Mouse (Mus musculus) forebrain, embryonic 11.5 days (tissue): ENCODE results near the gene Snorc. TPM values are rescaled to one million over a fixed set of nuclear protein-coding genes. Genes with fewer than 3 reads are reported as not detected.

Experiments used
- ATAC-seq: fragments of 200-750 bp; cut with Nextera tagmentation; replicated peaks from 2 replicates; pipeline ENCODE4 v1.8.0; 2017; ENCODE audit warnings: moderate TSS enrichment; ENCODE audit not compliant: low FRiP score
- DNase-seq: peaks from one replicate; pipeline ENCODE4 v3.0.0-alpha.2; 2017; ENCODE audit warnings: low spot score
- H3K27ac ChIP-seq: fragments of 300-500 bp; sonication (generic); 2 replicates; pipeline ENCODE4 v1.5.1; 2014; ENCODE audit warnings: low read depth, low read length
- H3K27me3 ChIP-seq: fragments of 300-500 bp; sonication (generic); 2 replicates; pipeline ENCODE4 v1.6.1; 2014; ENCODE audit warnings: mild to moderate bottlenecking, low read length, mixed read lengths; ENCODE audit not compliant: control insufficient read depth, insufficient read depth
- H3K36me3 ChIP-seq: fragments of 300-500 bp; sonication (generic); 2 replicates; pipeline ENCODE4 v1.6.1; 2014; ENCODE audit warnings: mild to moderate bottlenecking, low read length, moderate library complexity, mixed read lengths; ENCODE audit not compliant: control insufficient read depth, insufficient read depth
- H3K4me1 ChIP-seq: fragments of 300-500 bp; sonication (generic); replicated peaks from 2 replicates; pipeline ENCODE4 v1.6.1; 2014; ENCODE audit warnings: low read length, mixed read lengths; ENCODE audit not compliant: control insufficient read depth, insufficient read depth
- H3K4me2 ChIP-seq: fragments of 300-500 bp; sonication (generic); 2 replicates; pipeline ENCODE4 v1.6.1; 2014; ENCODE audit warnings: low read depth, mild to moderate bottlenecking, low read length, moderate library complexity, mixed read lengths; ENCODE audit not compliant: severe bottlenecking
- H3K4me3 ChIP-seq: fragments of 300-500 bp; sonication (generic); 2 replicates; pipeline ENCODE4 v1.5.1; 2014; ENCODE audit warnings: low read depth, low read length
- H3K9ac ChIP-seq: fragments of 300-500 bp; sonication (generic); 2 replicates; pipeline ENCODE4 v1.6.1; 2014; ENCODE audit warnings: low read length
- H3K9me3 ChIP-seq: fragments of 300-500 bp; sonication (generic); 2 replicates; pipeline ENCODE4 v1.6.1; 2016; ENCODE audit warnings: low read length, mixed read lengths; ENCODE audit not compliant: control insufficient read depth
- WGBS: fragments of 180-500 bp; shearing (Covaris S2); extraction: QIAGEN DNeasy Blood & Tissue Kit; methylation state at CpG from one replicate; pipeline ENCODE4 v1.1.7; 2014; 5-methylcytosine and 5-hydroxymethylcytosine counted together
- polyA plus RNA-seq: library from polyadenylated mRNA; unstranded; fragments of >200 nt; fragmentation: Nextera tagmentation; extraction: Ambion mirVana; gene quantifications from 2 replicates; pipeline ENCODE4 v1.2.1, GENCODE M21; 2014

Snorc gene
- polyA plus RNA-seq, 1 experiment from 2014 or later: not detected

DNA sequence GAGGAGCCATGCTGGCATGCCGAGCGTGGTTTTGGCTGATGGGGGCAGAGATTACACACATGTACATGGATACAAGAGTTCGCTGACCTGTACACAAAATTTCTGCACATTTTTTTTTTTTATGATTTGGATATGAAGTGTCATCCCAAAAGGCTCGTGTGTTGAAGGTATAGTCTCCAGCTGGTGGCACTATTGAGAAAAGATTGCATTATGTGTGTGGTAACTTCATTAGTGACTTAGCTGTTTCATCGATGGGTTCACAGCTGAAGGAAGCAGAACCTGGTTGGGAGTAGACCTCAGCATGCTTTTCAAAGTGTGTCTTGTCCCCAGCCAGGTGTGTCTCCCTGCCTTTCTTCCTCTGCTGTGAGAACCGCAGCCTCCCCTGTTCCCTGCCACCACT is 1.8 kb upstream of the Snorc start:
- H3K36me3 ChIP-seq: no peaks in the 10 kb centered on the region
- ATAC-seq: no peak
- no peak overlapping the region for H3K4me2 ChIP-seq
- no peaks in the 10 kb centered on the region for H3K9me3 ChIP-seq
- H3K4me1 ChIP-seq: no peaks in the 10 kb centered on the region
- H3K4me3 ChIP-seq: no peak overlapping the region
- H3K27me3 ChIP-seq: no peaks in the 10 kb centered on the region
- H3K27ac ChIP-seq: no peak overlapping the region
- no peak for DNase-seq
- 81% methylated on average over 6 of the region's 6 CpGs for WGBS
- H3K9ac ChIP-seq: no peak overlapping the region

DNA sequence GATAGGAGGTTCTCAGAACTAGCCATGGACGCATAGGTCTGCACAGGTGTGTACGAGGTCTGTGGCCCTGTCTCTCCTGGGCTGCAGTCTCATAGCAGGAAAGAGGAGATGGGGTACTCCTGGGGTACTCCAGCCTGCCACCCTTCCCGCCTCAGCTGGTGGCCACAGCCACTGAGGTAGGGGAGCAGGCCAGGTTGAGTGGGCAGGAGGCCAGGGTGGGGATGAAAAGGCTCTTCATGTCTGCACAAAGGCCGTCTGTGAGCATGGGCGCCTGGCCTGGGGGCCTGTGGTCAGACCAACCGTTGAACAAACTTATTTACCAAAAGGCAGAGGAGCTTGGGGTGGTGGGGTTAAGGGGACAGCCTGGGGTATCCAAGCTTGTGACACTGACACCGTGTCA is 1.8 kb downstream of the Snorc start:
- DNase-seq (no peak), ATAC-seq (no peak)
- WGBS: 72% methylated on average over 7 of the region's 7 CpGs
- peaks cover 4% of the 10 kb centered on the region; the same call in 1 of the 2 replicates for H3K4me1 ChIP-seq
- no peak overlapping the region for H3K4me2 ChIP-seq
- H3K27me3 ChIP-seq: peaks cover 12% of the 10 kb centered on the region
- no peaks in the 10 kb centered on the region for H3K9me3 ChIP-seq
- H3K27ac ChIP-seq: no peak overlapping the region
- no peaks in the 10 kb centered on the region for H3K36me3 ChIP-seq
- no peak overlapping the region for H3K4me3 ChIP-seq
- no peak overlapping the region for H3K9ac ChIP-seq

- WGBS: 88% methylated on average over 7 of the region's 7 CpGs
- Histone ChIP-seq H3K4me2 (no peak overlapping the region), H3K9me3 (no peaks in the 10 kb centered on the region), H3K4me3 (no peak overlapping the region), H3K36me3 (no peaks in the 10 kb centered on the region), H3K9ac (no peak overlapping the region), H3K27me3 (peaks cover 12% of the 10 kb centered on the region), H3K27ac (no peak overlapping the region), H3K4me1 (peaks cover 4% of the 10 kb centered on the region; the same call in 1 of the 2 replicates)
- no peak for ATAC-seq
- DNase-seq: no peak
Observed at GRCm38 (mm10) chr1:87472576-87472975, 2.5 kb downstream of the Snorc start.

GRCm38 (mm10) chr1:87475076-87475895 is 5.2 kb downstream of the Snorc start:
- 2% methylated on average over 40 of the region's 42 CpGs for WGBS
- ATAC-seq (peak; percentile 44), DNase-seq (no peak)
- Histone ChIP-seq H3K27me3 (peaks cover 12% of the 10 kb centered on the region), H3K4me1 (peaks cover 4% of the 10 kb centered on the region; the same call in 1 of the 2 replicates), H3K27ac (no peak overlapping the region), H3K4me2 (peak overlapping the region; percentile 74), H3K4me3 (peak overlapping the region; percentile 33), H3K9me3 (no peaks in the 10 kb centered on the region), H3K9ac (peak overlapping the region; percentile 55), H3K36me3 (no peaks in the 10 kb centered on the region)

DNA sequence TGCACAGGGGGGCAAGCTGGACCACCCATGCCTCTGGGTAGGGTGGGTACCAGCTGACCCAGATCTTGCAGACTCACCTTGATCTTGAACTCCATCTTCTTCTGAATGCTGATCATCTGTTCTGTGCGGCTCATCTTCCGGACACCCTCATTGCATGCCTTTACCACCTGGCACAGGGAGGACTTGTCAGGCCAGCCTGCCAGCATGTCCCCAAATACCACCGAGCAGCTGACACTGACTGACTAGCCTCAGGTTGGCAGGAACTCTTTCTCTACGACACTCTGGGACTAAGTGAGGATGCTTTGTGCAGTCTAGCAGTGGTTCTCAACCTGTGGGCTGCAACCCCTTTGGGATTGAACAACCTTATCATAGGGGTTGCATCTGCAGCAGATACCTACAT is 12.5 kb downstream of the Snorc start:
- Histone ChIP-seq H3K4me3 (no peak overlapping the region), H3K27ac (no peak overlapping the region), H3K36me3 (no peaks in the 10 kb centered on the region), H3K9ac (no peak overlapping the region), H3K4me1 (no peaks in the 10 kb centered on the region), H3K9me3 (no peaks in the 10 kb centered on the region), H3K27me3 (no peaks in the 10 kb centered on the region), H3K4me2 (no peak overlapping the region)
- DNase-seq: no peak
- ATAC-seq: no peak
- 86% methylated on average over 4 of the region's 4 CpGs for WGBS

DNA sequence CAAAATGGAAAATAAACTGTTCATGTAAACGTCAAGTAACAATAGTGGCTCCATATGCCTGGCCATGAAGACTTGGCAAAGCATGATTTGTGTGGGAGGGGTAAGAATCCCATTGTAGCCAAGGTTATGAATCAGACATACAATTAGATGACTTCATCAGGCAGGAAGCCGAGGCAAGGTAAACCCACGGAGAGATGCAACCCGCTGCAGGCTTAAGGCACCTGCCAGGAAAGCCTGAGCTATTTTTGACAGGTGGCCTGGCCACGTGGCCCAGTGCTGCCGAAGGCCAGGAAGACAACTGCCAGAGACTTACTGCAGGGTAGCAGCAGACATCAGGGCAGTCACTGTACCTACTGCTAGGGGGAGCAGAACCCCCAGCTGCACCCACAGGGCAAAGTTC is 16.3 kb downstream of the Snorc start:
- no peaks in the 10 kb centered on the region for H3K27me3 ChIP-seq
- H3K4me1 ChIP-seq: no peaks in the 10 kb centered on the region
- 85% methylated on average over 6 of the region's 6 CpGs for WGBS
- DNase-seq (no peak), ATAC-seq (no peak)
- H3K36me3 ChIP-seq: no peaks in the 10 kb centered on the region
- H3K9ac ChIP-seq: no peak overlapping the region
- no peak overlapping the region for H3K4me3 ChIP-seq
- no peak overlapping the region for H3K27ac ChIP-seq
- H3K9me3 ChIP-seq: no peaks in the 10 kb centered on the region
- no peak overlapping the region for H3K4me2 ChIP-seq

GRCm38 (mm10) chr1:87492285-87492684 is 22.2 kb downstream of the Snorc start:
- Histone ChIP-seq H3K27ac (no peak overlapping the region), H3K4me3 (no peak overlapping the region), H3K27me3 (no peaks in the 10 kb centered on the region), H3K4me2 (no peak overlapping the region), H3K4me1 (no peaks in the 10 kb centered on the region), H3K9ac (no peak overlapping the region), H3K36me3 (no peaks in the 10 kb centered on the region), H3K9me3 (no peaks in the 10 kb centered on the region)
- ATAC-seq (no peak), DNase-seq (no peak)
- WGBS: 91% methylated on average over 3 of the region's 3 CpGs

DNA sequence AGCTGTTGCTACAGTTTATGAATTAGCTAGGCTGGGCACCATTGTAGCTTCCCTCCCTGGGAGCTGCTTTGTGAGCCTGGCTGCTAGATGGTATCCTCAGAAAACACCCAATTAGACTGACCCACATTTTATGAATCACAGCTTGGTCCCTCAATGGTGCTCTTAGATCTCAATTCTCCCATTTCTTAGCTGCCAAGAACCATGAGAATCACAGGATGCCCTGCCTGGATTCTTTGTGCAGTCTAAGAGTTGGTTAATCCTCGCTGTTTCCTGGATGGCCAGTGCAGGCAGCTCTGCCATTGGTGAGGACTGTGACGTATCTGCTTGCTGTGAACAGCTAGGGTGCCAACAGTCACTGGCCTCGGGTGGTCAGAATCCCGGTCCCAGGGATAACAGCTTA is 23.5 kb downstream of the Snorc start:
- no peaks in the 10 kb centered on the region for H3K4me1 ChIP-seq
- no peak overlapping the region for H3K27ac ChIP-seq
- no peak overlapping the region for H3K4me2 ChIP-seq
- H3K36me3 ChIP-seq: no peaks in the 10 kb centered on the region
- H3K9ac ChIP-seq: no peak overlapping the region
- no peak overlapping the region for H3K4me3 ChIP-seq
- no peaks in the 10 kb centered on the region for H3K27me3 ChIP-seq
- WGBS: 76% methylated on average over 4 of the region's 4 CpGs
- ATAC-seq: no peak
- H3K9me3 ChIP-seq: no peaks in the 10 kb centered on the region
- DNase-seq: no peak

GRCm38 (mm10) chr1:87505524-87505923 is 35.5 kb downstream of the Snorc start:
- no peak overlapping the region for H3K4me3 ChIP-seq
- no peak overlapping the region for H3K9ac ChIP-seq
- no peaks in the 10 kb centered on the region for H3K36me3 ChIP-seq
- no peak for ATAC-seq
- peaks cover 5% of the 10 kb centered on the region; the same call in 1 of the 2 replicates for H3K4me1 ChIP-seq
- no peak for DNase-seq
- 87% methylated on average over 4 of the region's 4 CpGs for WGBS
- H3K27me3 ChIP-seq: peaks cover 23% of the 10 kb centered on the region
- H3K27ac ChIP-seq: no peak overlapping the region
- H3K9me3 ChIP-seq: no peaks in the 10 kb centered on the region
- H3K4me2 ChIP-seq: no peak overlapping the region
